Mouse (Mus musculus) cerebellum, postnatal 10 days (tissue): ENCODE measurements at regions not wholly inside any gene's neighbourhood (a gene's known extent, or its start where the extent isn't known, plus 50 kb on each side); places are given as distances from the start of the nearest gene placed in this dataset.

Experiments used
- DNase-seq, 2 experiments: peaks; one replicate each; pipeline ENCODE4 v3.0.0; 2021; ENCODE audit warnings: mixed read lengths in 2 of 2

GRCm38 (mm10) chr7:73151586-73152467 is 223.5 kb upstream of the Rgma start:
- no peak for DNase-seq

GRCm38 (mm10) chr7:73153668-73154067 is 221.6 kb upstream of the Rgma start:
- DNase-seq = no peak

- DNase-seq = no peak
Observed at GRCm38 (mm10) chr7:73158833-73159232, 216.5 kb upstream of the Rgma start.

GRCm38 (mm10) chr7:73160968-73161367 is 214.3 kb upstream of the Rgma start:
- no peak for DNase-seq

GRCm38 (mm10) chr7:73163687-73164086 is 211.6 kb upstream of the Rgma start:
- DNase-seq = no peak

GRCm38 (mm10) chr7:73165521-73165920 is 209.8 kb upstream of the Rgma start:
- no peak for DNase-seq

GRCm38 (mm10) chr7:73169416-73169815 is 205.9 kb upstream of the Rgma start:
- no peak for DNase-seq

- no peak for DNase-seq
Observed at GRCm38 (mm10) chr7:73172615-73173014, 202.7 kb upstream of the Rgma start.

- peak in 1 of 2 experiments; percentile 45 for DNase-seq
Observed at GRCm38 (mm10) chr7:73183761-73184160, 191.5 kb upstream of the Rgma start.

- peak in 1 of 2 experiments; percentile 22 for DNase-seq
Observed at GRCm38 (mm10) chr7:73184208-73185070, 190.9 kb upstream of the Rgma start.

- peak; percentile 63 to 73 for DNase-seq
Observed at GRCm38 (mm10) chr7:73185071-73185531, 190.2 kb upstream of the Rgma start.

- no peak for DNase-seq
Observed at GRCm38 (mm10) chr7:73185591-73185990, 189.7 kb upstream of the Rgma start.

GRCm38 (mm10) chr7:73186501-73186900 is 188.8 kb upstream of the Rgma start:
- peak; percentile 43 to 57 for DNase-seq

GRCm38 (mm10) chr7:73191388-73192278 is 183.7 kb upstream of the Rgma start:
- no peak for DNase-seq

GRCm38 (mm10) chr7:73192839-73193238 is 182.5 kb upstream of the Rgma start:
- DNase-seq = no peak

GRCm38 (mm10) chr7:73195306-73195705 is 180.0 kb upstream of the Rgma start:
- DNase-seq = no peak

GRCm38 (mm10) chr7:73196851-73197531 is 178.3 kb upstream of the Rgma start:
- peak; percentile 74 to 82 for DNase-seq

- no peak for DNase-seq
Observed at GRCm38 (mm10) chr7:73198069-73198468, 177.2 kb upstream of the Rgma start.

GRCm38 (mm10) chr7:73199967-73200366 is 175.3 kb upstream of the Rgma start:
- DNase-seq = no peak

- no peak for DNase-seq
Observed at GRCm38 (mm10) chr7:73201330-73201729, 174.0 kb upstream of the Rgma start.

- no peak for DNase-seq
Observed at GRCm38 (mm10) chr7:73206922-73207811, 168.1 kb upstream of the Rgma start.
